Mouse (Mus musculus) hindbrain, embryonic 14.5 days (tissue): ENCODE data around the gene Cers2. TPM values are rescaled to one million over a fixed set of nuclear protein-coding genes. Genes with fewer than 3 reads are reported as not detected.
"Not testable (repeated sequence)": the region's sequence is repeated elsewhere in the genome, so short reads cannot be mapped to it uniquely, and the experiment has no call there.

Experiments used
- ATAC-seq: fragments of 200-750 bp; cut with Nextera tagmentation; 2 replicates; pipeline ENCODE4 v1.8.0; 2017; ENCODE audit warnings: moderate number of reproducible peaks, mild to moderate bottlenecking, moderate TSS enrichment, moderate library complexity; ENCODE audit not compliant: low FRiP score
- DNase-seq: peaks from one replicate; pipeline ENCODE4 v3.0.0-alpha.2; 2015; ENCODE audit warnings: low spot score
- H3K27ac ChIP-seq: fragments of 300-500 bp; sonication (generic); 2 replicates; pipeline ENCODE4 v1.5.1; 2014; ENCODE audit warnings: mild to moderate bottlenecking, moderate library complexity
- H3K27me3 ChIP-seq: fragments of 300-500 bp; sonication (generic); 2 replicates; pipeline ENCODE4 v1.6.1; 2014; ENCODE audit warnings: mild to moderate bottlenecking, low read length, mixed read lengths; ENCODE audit not compliant: control insufficient read depth, insufficient read depth
- H3K36me3 ChIP-seq: fragments of 300-500 bp; sonication (generic); replicated peaks from 2 replicates; pipeline ENCODE4 v1.6.1; 2014; ENCODE audit not compliant: control insufficient read depth, insufficient read depth
- H3K4me1 ChIP-seq: fragments of 300-500 bp; sonication (generic); replicated peaks from 2 replicates; pipeline ENCODE4 v1.6.1; 2014; ENCODE audit warnings: antibody characterized with exemption, low read length, mixed read lengths; ENCODE audit not compliant: control insufficient read depth, insufficient read depth
- H3K4me2 ChIP-seq: fragments of 300-500 bp; sonication (generic); replicated peaks from 2 replicates; pipeline ENCODE4 v1.6.1; 2014; ENCODE audit warnings: mild to moderate bottlenecking, moderate library complexity
- H3K4me3 ChIP-seq: fragments of 300-500 bp; sonication (generic); replicated peaks from 2 replicates; pipeline ENCODE4 v1.5.1; 2014; ENCODE audit warnings: mild to moderate bottlenecking, low read length
- H3K9ac ChIP-seq: fragments of 300-500 bp; sonication (generic); 2 replicates; pipeline ENCODE4 v1.6.1; 2014
- H3K9me3 ChIP-seq: fragments of 300-500 bp; sonication (generic); 2 replicates; pipeline ENCODE4 v1.6.1; 2016; ENCODE audit warnings: low read length; ENCODE audit not compliant: control insufficient read depth
- WGBS: fragments of 180-500 bp; shearing (Covaris S2); extraction: QIAGEN DNeasy Blood & Tissue Kit; methylation state at CpG from one replicate; pipeline ENCODE4 v1.1.7; 2014; 5-methylcytosine and 5-hydroxymethylcytosine counted together
- polyA plus RNA-seq: library from polyadenylated mRNA; unstranded; fragments of >200 nt; fragmentation: Nextera tagmentation; extraction: Ambion mirVana; gene quantifications from 2 replicates; pipeline ENCODE4 v1.2.1, GENCODE M21; 2014

The Cers2 gene
- polyA plus RNA-seq, 1 experiment from 2014 or later: 88.3 TPM

DNA sequence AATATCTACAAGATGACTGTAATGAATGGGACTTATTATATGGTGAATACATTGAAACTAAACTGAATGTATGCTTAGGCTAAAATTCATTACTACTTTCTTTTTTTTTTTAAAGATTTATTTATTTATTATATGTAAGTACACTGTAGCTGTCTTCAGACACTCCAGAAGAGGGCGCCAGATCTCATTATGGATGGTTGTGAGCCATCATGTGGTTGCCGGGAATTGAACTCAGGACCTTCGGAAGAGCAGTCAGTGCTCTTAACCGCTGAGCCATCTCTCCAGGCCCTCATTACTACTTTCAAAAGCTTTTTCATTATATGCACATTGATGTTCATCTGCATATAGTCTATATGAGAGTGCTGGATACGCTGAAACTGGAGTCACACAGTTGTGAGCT is 33.8 kb downstream of the Cers2 start:
- H3K4me2 ChIP-seq, ATAC-seq, H3K9me3 ChIP-seq, H3K27me3 ChIP-seq, H3K27ac ChIP-seq, H3K4me1 ChIP-seq, H3K9ac ChIP-seq, DNase-seq, H3K4me3 ChIP-seq: not testable (repeated sequence)
- H3K36me3 ChIP-seq: peaks cover 91% of the 10 kb centered on the region
- WGBS: 98% methylated on average over 4 of the region's 5 CpGs

DNA sequence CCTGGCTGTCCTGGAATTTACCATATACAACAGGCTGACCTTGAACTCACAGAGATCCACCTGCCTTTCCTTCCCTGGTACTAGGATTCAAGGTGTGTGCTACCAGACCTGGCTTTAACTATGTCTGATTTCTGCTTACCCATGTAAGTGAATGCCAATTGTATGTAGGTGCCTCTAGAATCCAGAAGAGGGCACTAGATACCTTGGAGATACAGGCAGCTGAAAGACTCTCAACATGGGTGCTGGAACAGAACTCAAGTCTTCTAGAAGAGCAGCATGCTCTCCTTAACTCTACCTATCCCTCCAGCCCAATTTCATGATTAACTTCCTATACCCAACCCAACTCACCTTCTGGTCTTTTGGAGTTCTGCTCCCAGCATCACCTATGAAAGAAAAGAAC is 34.9 kb downstream of the Cers2 start:
- Histone ChIP-seq H3K9me3 (no peaks in the 10 kb centered on the region), H3K4me3 (no peak overlapping the region), H3K36me3 (peaks cover 88% of the 10 kb centered on the region), H3K27ac (no peak overlapping the region), H3K27me3 (no peaks in the 10 kb centered on the region), H3K9ac (no peak overlapping the region), H3K4me1 (no peaks in the 10 kb centered on the region), H3K4me2 (no peak overlapping the region)
- DNase-seq (no peak), ATAC-seq (no peak)

DNA sequence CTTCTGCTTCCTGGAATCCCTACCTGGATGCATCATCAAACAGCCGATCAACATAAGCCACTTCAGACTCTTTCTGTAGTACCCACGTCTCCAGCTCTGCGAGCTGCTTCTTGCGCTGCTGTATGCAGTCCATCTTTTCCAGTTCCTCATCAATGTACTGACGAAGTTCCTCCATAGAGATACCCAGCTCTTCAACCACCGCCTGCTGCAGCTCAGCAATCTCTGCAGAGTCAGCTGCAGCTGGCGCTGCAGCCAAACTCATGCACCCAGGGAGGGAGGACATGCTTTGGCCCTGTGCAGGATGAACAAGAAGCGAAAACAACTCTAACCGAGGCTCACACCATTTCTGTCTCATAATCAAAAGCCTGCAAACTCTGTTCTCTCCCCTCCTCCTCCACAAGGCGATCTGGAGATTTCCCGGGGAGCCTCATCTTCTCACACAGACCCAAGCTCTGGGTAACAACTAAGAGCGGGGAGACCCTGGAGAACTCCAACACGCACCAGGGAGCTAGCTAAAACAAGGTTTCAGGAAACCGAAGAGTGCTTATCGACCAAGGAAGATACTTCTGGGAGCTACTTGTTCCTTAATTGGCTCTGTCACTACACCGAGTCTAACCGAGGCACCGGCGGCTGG is 41.4 kb downstream of the Cers2 start:
- peaks cover 30% of the 10 kb centered on the region for H3K36me3 ChIP-seq
- H3K4me3 ChIP-seq: peak overlapping the region; percentile 42
- H3K27me3 ChIP-seq, DNase-seq, H3K9me3 ChIP-seq, H3K9ac ChIP-seq, ATAC-seq, H3K27ac ChIP-seq, H3K4me1 ChIP-seq: not testable (repeated sequence)
- 25% methylated on average over 7 of the region's 19 CpGs for WGBS
- peak overlapping the region; percentile 46 for H3K4me2 ChIP-seq

DNA sequence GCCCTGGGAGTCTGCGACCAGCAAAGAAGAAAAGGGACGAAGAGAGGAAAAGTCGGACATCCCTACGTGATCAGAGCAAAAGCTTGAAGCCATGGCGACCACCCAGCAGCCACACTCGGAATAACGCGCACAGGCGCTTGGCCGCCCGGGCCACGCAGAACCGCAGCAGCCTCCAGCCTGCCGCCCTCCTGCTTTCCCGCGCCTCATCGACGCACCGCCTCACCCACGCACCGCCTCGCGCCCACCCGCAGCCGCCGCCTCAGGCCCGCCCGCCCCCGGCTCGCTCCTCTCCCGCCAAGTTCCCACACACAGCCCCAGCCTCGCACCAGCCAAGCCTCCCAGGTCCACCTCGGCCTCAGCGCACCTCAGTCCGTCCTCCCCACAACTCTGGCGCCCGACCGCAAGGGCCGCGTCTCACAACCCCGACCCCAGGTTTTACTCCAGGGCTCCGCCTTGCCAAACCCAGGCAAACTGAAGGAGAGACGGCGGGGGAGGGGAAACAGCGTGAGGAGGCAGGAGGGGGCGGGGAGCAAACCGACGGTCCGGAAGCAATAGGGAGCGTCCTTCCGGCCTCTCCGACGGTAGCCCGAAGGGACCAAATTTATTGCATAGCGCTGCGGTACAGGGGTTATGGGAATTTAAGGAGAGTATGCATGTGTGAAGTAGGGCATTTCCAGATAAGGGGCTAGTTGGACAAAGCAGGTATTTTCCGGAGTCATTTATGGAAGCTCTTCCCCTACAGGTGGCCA is 42.3 kb downstream of the Cers2 start, which contains the start of gene Setdb1:
Setdb1 (minus strand) TSS at position 502 of the 749 bp plus-strand sequence.
- WGBS: under 1% methylated on average over 30 of the region's 57 CpGs
- peak; percentile 96 for ATAC-seq
- H3K27ac ChIP-seq: not testable (repeated sequence)

DNA sequence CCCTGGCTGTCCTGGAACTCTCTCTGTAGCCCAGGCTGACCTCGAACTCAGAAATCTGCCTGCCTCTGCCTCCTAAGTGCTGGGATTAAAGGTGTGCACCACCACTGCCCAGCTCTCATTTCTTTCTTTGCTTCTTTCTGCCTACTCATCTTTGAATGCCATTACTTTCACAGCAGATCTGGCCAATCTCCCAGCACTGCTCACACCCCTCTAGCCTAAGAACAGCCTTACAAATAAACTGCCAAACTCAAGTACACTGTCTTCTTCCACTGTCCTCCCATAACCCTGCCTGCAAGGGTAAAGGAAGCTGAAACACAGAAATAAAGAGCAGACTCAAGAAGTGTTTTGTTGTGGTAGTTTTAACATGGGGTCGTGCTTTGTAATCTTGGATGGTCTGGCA is 43.2 kb downstream of the Cers2 start:
- Histone ChIP-seq H3K9ac (no peak overlapping the region), H3K27ac (no peak overlapping the region), H3K27me3 (no peaks in the 10 kb centered on the region), H3K4me1 (peaks cover 4% of the 10 kb centered on the region; the same call in 1 of the 2 replicates), H3K9me3 (no peaks in the 10 kb centered on the region), H3K36me3 (peaks cover 16% of the 10 kb centered on the region), H3K4me3 (no peak overlapping the region), H3K4me2 (no peak overlapping the region)
- DNase-seq (no peak), ATAC-seq (no peak)
- WGBS: 98% methylated on average over 2 of the region's 2 CpGs

More for the DNA sequence above, 42.3 kb downstream of the Cers2 start, which contains the start of gene Setdb1:
- Histone ChIP-seq H3K4me2 (peak within 1 kb of the TSS; percentile 46), H3K4me3 (peak within 1 kb of the TSS; percentile 42), H3K9ac (peak within 1 kb of the TSS; percentile 45; the same call in 1 of the 2 replicates), H3K36me3 (peaks cover 23% of the 10 kb centered on the region)
- H3K9me3 ChIP-seq, H3K27me3 ChIP-seq, H3K4me1 ChIP-seq: not testable (repeated sequence)
- peak; percentile 99 for DNase-seq

DNA sequence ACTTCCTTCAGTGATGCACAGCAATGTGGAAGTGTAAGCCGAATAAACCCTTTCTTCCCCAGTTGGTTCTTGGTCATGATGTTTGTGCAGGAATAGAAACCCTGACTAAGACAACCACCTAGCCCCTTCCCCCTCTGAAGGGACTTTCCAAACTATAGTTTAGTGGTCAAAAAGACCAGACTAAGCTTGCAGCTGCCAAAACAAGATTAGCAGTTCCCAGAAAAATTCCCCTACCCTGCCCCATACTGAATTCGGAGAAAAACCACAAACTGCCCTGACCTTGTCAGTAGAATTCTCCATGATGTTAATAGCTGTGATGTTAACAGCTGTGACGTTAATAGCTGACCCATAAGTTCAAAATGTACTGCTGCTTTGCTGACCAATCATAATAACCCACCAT is 45.7 kb downstream of the Cers2 start:
- ATAC-seq, H3K4me3 ChIP-seq, DNase-seq, H3K4me1 ChIP-seq, H3K27me3 ChIP-seq, H3K27ac ChIP-seq, H3K36me3 ChIP-seq, H3K4me2 ChIP-seq, H3K9ac ChIP-seq, H3K9me3 ChIP-seq: not testable (repeated sequence)
- WGBS: 91% methylated on average over 3 of the region's 3 CpGs

DNA sequence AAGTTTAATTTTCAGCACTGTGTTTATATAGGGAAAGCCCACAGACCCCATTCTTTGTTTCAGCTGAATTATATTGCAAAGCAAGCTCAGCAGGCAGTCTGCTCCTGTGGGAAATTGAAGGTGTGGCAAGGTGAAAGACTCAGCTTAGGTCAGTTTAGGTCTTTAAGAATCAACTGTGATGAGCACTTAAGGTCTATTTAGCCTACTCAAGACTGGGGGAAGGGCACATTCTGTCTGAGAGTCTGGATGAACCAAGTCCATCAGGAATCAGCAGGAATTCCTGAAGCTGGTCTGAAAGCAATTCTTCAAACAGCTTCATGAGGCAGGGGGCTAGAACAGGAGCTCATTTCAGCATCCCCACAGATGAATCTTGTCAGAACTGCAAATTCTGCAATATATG is 55.5 kb downstream of the Cers2 start:
- no peak for ATAC-seq

More for the DNA sequence above, 55.5 kb downstream of the Cers2 start:
- Histone ChIP-seq H3K4me2 (no peak overlapping the region), H3K9me3 (no peaks in the 10 kb centered on the region), H3K27ac (no peak overlapping the region), H3K36me3 (no peaks in the 10 kb centered on the region), H3K4me3 (no peak overlapping the region), H3K4me1 (no peaks in the 10 kb centered on the region), H3K27me3 (no peaks in the 10 kb centered on the region), H3K9ac (no peak overlapping the region)
- DNase-seq: no peak

Other genes with a start within 250 kb of the Cers2 start
- gene Pip5k1a, start 207.9 kb upstream of the Cers2 start, polyA plus RNA-seq: 9.9 and 12.7 TPM in 2 replicates
- 148 and 150 TPM in 2 replicates for gene Vps72, start 203.8 kb upstream of the Cers2 start, polyA plus RNA-seq
- gene Tmod4, start 190.3 kb upstream of the Cers2 start, polyA plus RNA-seq: 0.61 and 1.7 TPM in 2 replicates
- 71.4 and 82.4 TPM in 2 replicates for gene Scnm1, start 180.8 kb upstream of the Cers2 start, polyA plus RNA-seq
- gene Lysmd1, start 180.7 kb upstream of the Cers2 start, polyA plus RNA-seq: 34.0 and 35.7 TPM in 2 replicates
- 2.3 and 2.7 TPM in 2 replicates for gene Tnfaip8l2, start 172.4 kb upstream of the Cers2 start, polyA plus RNA-seq
- 35.8 and 36.5 TPM in 2 replicates for gene Sema6c, start 154.3 kb upstream of the Cers2 start, polyA plus RNA-seq
- 3.0 and 3.9 TPM in 2 replicates for gene Gabpb2, start 96.9 kb upstream of the Cers2 start, polyA plus RNA-seq
- gene Cdc42se1, start 86.1 kb upstream of the Cers2 start, polyA plus RNA-seq: 65.0 and 70.1 TPM in 2 replicates
- gene Mllt11, start 82.6 kb upstream of the Cers2 start, polyA plus RNA-seq: 560 and 570 TPM in 2 replicates
- 0.16 TPM in 1 of 2 replicates, not detected in the other for gene Gm128, start 73.2 kb upstream of the Cers2 start, polyA plus RNA-seq
- 0.27 TPM in 1 of 2 replicates, not detected in the other for gene Bnipl, start 63.6 kb upstream of the Cers2 start, polyA plus RNA-seq
- gene Mindy1, start 33.4 kb upstream of the Cers2 start, polyA plus RNA-seq: 37.8 and 38.9 TPM in 2 replicates
- 63.8 and 66.0 TPM in 2 replicates for gene Prune1, start 32.7 kb upstream of the Cers2 start, polyA plus RNA-seq
- gene Anxa9, start 7.6 kb upstream of the Cers2 start, polyA plus RNA-seq: 0.24 and 0.52 TPM in 2 replicates
- 47.6 and 54.2 TPM in 2 replicates for gene Setdb1, start 42.4 kb downstream of the Cers2 start, polyA plus RNA-seq
- not detected in 2 replicates for gene 4930558C23Rik, start 88.0 kb downstream of the Cers2 start, polyA plus RNA-seq
- 12.3 and 13.3 TPM in 2 replicates for gene Arnt, start 119.6 kb downstream of the Cers2 start, polyA plus RNA-seq
- gene Ctsk, start 184.5 kb downstream of the Cers2 start, polyA plus RNA-seq: 9.1 and 11.5 TPM in 2 replicates
- gene Ctss, start 212.0 kb downstream of the Cers2 start, polyA plus RNA-seq: 16.3 and 17.7 TPM in 2 replicates
- not detected in 2 replicates for gene Hormad1, start 244.9 kb downstream of the Cers2 start, polyA plus RNA-seq